Mouse (Mus musculus) spleen, embryonic (tissue): ENCODE results near the gene Adcy3.

Experiments used
- CTCF ChIA-PET: fragments of 350-600 bp; sonication (Branson Sonifier 250); formaldehyde crosslinking; loops from one replicate; lab custom pipeline; 2022; lab: Charles Lee

Adcy3 gene

DNA sequence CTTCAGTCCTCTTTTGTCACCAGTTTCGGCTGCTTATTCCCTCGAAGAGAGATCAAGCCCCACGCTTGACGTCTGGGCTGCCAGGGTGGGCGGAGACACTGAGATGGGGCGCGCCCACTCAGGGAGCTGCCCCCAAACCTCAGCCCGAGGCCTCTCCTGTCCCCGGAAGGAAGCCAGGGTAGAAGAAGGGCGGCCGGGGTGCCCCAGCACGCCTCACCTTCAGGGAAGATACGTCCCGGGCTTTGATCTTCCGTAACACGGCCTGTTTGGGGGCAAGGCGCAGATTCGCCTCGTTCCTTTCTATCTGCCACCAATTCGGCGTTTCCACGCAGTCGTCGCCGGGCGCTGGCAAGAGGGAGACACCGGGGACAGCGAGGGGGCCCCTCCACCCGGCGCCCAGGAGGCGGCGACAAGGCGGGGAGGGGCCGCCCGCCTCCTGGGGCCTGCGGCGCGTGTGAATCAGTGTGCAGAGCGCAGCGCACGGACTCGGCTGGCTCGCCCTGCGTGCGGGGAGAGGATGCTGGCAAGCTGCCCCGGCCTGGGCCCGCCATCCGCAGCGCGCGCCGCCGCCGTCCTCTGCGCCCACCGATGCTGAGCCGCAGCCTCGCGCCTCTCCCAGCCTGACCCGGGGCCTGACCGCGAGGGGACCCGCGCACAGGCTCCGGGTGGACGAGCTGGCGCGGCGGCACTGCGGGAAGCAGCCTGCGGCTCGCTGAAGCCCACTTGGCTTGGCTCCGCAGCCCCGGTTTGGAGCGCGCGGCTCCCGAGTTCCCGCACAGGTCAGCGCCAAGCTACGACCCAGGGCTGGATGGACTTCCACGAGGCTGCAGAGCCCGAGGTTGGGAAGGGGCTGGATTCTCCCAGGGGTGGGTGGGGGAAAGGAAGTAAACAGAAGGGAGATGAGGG lies at the start of gene Adcy3:
Gene Adcy3, plus strand, starts transcription at position 163 of the 906 bp plus-strand sequence.
- CTCF ChIA-PET = no interaction called here

GRCm38 (mm10) chr12:4083441-4083840 lies 49.5 kb upstream of the Adcy3 start:
- CTCF ChIA-PET = interaction anchor here (0.6 kb wide), 1 partner anchor 512 kb away, joined by 3 read pairs; no protein-coding TSS in a partner anchor

- CTCF ChIA-PET = no interaction called here
These were observed 25.5 kb upstream of the Adcy3 start for GRCm38 (mm10) chr12:4107383-4107782.

DNA sequence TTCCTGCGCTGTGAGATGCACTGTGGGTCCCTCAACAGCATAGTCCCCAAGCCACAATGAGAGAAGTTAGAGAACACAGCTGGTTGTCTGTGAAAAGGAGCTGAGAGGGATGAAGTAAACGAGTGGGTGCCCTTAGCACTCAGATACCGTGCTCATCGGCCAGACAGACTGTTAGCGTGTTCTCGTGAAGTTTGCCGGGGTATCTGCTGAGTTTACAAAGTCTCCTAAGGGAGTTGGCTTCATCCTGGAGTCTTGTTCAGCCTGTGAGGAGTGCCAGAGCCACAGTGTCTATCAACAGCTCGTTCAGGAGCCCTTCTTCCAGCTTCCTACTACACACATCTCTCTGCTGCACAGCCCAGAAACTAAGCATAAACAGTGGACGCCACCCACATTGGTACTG lies 16.8 kb upstream of the Adcy3 start:
- CTCF ChIA-PET = no interaction called here

GRCm38 (mm10) chr12:4117136-4117535 lies 15.8 kb upstream of the Adcy3 start:
- CTCF ChIA-PET = no interaction called here

DNA sequence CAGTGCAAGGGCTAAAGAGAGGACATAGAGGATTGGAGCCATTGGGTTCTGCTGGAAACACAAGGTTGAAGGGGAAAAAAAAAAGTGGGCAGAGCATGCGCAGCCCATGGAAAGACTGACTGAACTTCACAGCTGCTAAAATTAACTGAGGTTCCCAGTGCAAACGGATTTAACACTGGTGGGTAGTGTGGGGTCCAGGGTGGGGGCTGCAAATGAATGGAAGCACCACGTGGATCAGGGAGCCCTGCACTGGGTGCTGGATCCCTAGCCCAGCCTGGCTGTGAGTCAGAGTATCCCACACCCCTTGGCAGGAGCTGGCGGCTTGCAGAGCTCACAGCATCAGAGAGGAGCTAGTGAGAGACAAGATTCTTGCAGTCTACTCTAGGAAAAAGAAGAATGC lies 15.3 kb upstream of the Adcy3 start:
- CTCF ChIA-PET = no interaction called here

DNA sequence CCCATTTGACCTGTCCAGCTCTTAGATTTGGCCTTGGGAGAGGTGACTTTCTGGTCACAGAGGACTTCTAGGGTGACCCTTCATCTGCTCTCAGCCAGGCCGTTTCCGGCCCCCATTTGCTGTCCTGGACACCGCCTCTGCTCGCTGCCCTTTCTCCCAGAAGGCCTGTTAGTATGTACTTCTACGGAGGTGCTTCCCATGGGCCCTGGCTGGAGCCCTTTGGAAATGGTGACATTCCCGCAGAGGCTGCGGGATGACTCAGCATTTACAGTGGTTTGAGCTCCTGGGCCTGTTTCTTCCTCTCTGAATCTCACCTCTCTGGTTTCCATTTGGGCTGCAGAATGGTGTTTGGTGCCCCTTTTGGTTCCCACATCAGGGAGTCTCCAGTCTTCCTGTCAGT lies 5.6 kb upstream of the Adcy3 start:
- CTCF ChIA-PET = no interaction called here

DNA sequence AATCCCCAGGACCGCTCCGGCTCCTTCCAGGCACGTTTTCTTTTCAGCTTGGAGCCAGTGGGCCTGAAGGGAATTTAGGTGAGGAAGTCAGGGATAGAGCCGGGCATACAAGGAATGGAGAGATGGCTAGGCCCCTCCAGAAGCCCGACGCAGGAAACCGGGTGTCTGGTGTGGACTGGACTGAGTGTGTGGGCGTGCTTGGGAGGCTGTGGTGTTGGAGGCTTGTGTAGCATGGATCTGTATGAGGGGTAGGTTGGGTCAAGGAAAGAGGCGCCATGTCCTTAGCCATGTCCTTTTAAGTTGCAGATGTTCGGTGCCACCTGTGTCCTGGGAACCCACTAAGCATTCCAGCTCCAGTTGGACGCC lies 927 bp downstream of the Adcy3 start:
- CTCF ChIA-PET = interaction anchor here (0.6 kb wide), 1 partner anchor 560 kb away, joined by 4 read pairs; no protein-coding TSS in a partner anchor

- CTCF ChIA-PET = no interaction called here
These were observed 10.3 kb downstream of the Adcy3 start for GRCm38 (mm10) chr12:4143179-4143578.

DNA sequence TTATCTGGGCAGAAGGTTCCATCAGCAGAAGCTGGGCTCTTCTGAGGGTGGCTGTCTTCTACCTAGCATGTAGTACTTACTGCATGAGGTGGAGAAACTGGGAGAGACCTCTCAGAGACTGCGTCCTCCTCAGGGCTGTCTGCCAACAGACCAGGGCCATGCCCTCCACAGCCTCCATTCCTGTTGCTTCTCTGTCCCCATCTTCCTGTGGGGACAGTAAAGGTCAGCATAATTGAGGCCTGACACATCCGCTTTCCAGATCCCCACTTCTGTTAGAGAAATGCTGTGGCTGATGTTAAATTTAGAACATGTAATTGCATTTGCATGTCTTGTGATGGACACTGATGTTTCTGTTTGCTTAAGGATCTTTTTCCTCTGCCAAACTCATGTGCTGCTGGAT lies 18.0 kb downstream of the Adcy3 start:
- CTCF ChIA-PET = no interaction called here

DNA sequence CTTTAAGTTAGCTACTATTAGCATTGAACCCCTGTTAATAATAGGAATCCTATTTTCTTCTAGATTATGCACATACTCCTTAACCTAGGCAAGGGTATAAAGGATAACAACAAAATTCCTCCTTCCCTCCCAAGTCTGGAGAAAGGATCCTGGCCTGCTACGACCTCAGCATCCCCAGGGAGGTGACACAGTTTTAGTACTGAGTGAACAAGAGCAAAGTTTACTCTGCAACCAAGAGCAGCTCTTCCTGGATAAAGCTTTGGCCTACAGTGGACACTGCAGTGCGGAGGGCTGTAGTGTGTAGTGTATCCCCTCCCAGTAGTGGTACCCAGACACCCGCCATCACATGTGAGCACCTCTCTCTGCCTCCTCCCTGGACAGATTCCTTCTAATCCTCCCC lies 19.1 kb downstream of the Adcy3 start:
- CTCF ChIA-PET = no interaction called here

GRCm38 (mm10) chr12:4157466-4157865 lies 24.6 kb downstream of the Adcy3 start:
- CTCF ChIA-PET = no interaction called here

- CTCF ChIA-PET = no interaction called here
These were observed 25.3 kb downstream of the Adcy3 start for GRCm38 (mm10) chr12:4158179-4158578.

DNA sequence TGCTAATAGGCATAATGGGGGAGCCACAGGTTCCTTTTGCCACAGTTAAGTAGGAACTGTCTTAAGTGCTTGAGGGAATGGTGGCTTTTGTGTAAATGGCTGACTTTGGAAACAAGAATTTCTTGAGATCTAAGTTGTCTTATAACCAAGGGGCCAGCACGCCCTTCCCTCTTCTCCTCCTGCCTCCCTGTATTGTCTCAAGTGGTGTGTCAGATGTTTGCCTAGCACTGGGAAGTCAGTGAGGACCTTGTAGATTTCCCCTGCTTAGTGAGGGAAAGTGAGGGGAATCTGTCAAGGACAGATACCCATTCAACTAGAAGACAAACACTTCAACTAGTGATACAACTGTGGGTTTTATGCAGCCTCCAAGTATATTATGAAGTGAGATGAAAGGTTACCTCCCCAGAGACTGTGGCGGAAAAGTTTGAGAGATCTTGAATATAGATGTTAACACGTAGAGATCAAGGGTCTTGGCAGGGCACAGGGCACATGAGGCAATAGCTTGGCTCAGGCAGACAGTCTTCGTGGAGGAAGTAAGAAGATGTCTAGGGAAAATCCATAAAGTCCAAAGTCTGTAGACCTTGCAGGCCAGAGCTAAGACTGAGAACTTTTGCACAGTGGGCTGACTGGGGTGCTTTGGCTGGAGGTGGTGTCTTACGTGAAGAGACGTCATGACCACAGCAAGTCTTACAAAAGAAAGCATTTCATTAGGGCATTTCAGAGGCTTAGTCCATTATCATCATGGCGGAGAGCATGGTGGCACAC lies 26.1 kb downstream of the Adcy3 start:
- CTCF ChIA-PET = no interaction called here

DNA sequence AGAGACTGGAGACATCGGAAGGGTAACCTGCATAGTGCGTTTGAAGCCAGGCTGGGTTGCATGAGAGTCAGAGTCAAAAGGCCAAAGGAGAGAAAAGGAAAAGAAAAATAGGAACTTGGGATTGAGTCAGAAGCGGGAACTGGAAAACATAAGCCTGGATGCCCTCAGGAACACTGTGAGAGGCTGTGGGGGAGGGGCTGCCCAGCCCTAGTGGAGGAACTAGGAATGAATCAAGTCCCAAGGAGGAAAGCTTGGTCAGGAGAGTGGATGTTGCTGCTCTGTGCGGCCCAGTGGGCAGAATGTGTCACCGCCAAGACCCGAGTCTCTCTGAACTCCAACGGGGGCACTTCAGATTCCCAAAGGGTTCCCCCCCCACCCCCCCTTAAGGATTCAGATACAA lies 27.4 kb downstream of the Adcy3 start:
- CTCF ChIA-PET = no interaction called here

- CTCF ChIA-PET = no interaction called here
These were observed 30.0 kb downstream of the Adcy3 start for GRCm38 (mm10) chr12:4162886-4163285.

DNA sequence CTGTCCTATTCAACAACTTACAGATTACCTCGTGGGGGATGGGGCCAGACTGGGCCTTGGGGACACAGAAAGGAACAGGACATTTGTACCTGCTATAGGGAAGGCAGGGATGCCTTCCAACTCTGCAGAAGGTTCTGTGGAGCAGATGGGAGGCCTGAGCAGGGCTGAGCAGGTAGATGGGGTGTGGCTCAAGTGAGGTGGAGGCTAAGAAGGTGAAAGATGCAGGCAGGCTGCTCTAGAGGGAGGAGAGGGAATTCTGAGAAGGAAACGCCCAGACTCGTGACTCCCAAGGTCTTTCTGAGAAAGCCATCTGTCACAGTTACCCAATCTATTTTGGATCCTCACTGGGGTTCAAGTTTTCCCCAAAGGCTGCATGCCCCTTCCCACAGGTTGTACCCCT lies 34.1 kb downstream of the Adcy3 start:
- CTCF ChIA-PET = interaction anchor here (0.6 kb wide), 1 partner anchor 194 kb away, joined by 13 read pairs; no protein-coding TSS in a partner anchor

DNA sequence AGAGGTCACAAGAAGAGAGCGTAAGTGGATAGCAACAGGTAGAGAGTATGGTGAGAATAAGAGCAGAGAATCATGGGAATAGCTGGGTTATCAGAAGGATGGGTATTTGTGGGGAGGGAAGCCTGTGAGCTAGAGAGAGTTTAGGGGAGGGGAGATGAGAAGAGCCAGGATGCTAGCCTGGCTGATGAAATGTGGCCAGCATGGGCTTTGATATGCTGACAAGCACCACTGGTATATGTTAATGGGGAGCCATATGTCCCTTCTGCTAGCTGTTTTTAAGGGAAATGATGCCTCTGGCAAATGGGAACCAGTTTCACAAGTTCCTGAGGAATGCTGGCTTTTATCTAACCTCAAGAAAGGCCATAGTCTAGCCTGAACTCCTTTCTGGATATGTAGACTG lies 36.2 kb downstream of the Adcy3 start:
- CTCF ChIA-PET = no interaction called here

GRCm38 (mm10) chr12:4169622-4170021 lies 36.7 kb downstream of the Adcy3 start:
- CTCF ChIA-PET = no interaction called here

GRCm38 (mm10) chr12:4173108-4173790 lies 40.3 kb downstream of the Adcy3 start:
- CTCF ChIA-PET = no interaction called here

DNA sequence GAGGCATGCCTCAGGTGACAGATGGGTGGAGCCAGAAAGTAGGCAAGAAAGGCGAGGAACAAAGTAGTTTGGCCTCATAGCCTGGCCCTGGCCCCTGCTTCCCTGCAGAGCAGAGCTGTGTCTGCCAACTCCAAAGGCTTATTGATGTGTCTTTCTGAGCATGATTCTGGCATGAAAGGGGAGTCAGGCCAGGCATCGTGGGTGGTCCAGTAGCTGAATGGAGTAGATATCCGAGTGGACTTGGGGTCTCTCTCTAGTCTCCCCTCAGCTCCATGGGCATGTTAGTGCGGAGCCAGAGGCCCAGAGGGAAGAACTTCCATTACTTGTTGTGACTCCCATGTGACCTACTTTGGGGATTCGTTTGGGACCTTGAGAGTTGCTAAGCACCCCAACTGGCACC lies 45.9 kb downstream of the Adcy3 start:
- CTCF ChIA-PET = no interaction called here

DNA sequence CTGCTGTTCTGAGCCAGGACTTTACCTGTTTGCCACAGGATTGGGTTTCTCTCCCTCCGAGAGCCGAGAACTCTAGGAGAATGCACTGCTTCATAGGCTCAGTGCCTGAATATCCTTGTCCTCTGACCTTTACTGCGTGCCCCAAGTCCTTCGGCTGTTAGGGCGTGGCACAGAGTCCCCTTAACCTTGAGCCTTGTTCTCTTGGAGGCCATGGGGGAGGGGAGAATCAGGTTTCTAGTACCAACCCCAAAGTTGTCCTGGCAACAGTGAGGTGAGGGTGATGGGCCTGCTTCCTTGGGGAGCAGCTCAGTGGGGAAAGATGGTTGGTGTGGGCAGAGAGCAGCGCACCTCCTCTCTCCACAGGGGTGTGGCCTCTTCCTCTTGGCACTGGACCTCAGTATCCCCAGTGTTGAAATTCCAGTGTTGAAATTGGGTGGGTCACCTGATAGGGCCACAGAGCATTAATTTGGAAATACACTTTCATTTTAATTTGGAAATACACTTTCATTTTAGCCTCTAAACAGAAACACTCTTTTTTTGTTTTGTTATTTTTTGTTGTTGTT lies 46.8 kb downstream of the Adcy3 start:
- CTCF ChIA-PET = no interaction called here
